Mouse (Mus musculus): ENCODE measurements around the gene Ago4.

- TF ChIP-seq CTCF (IDR thresholded peaks at IDR 0.05; ENCODE audit: borderline replicate concordance, control insufficient read depth, extremely low read depth, insufficient read depth, low read length, poor library complexity) (no peak), POLR2A (IDR thresholded peaks at IDR 0.05; ENCODE audit: control insufficient read depth, extremely low read depth, insufficient read depth, low read length, poor library complexity) (no peak)
Observed at GRCm38 (mm10) chr4:126526828-126527227, 6.4 kb downstream of the Ago4 start.

Data from thymus, adult 2 months (tissue).